Mouse (Mus musculus) lung, embryonic 16.5 days (tissue): ENCODE results near the gene Smg6. TPM values are rescaled to one million over a fixed set of nuclear protein-coding genes. Genes with fewer than 3 reads are reported as not detected.

ENCODE experiments used
- ATAC-seq: fragments of 200-750 bp; cut with Nextera tagmentation; 2 replicates; pipeline ENCODE4 v1.8.0; 2017; ENCODE audit warnings: low read depth, mild to moderate bottlenecking, moderate library complexity
- H3K27ac ChIP-seq: fragments of 300-500 bp; sonication (generic); 2 replicates; pipeline ENCODE4 v1.5.1; 2014; ENCODE audit warnings: mild to moderate bottlenecking, control low read depth, low read length
- H3K27me3 ChIP-seq: fragments of 300-500 bp; sonication (generic); 2 replicates; pipeline ENCODE4 v1.6.1; 2014; ENCODE audit warnings: low read depth, low read length, mixed read lengths; ENCODE audit not compliant: control insufficient read depth, insufficient read depth
- H3K36me3 ChIP-seq: fragments of 300-500 bp; sonication (generic); 2 replicates; pipeline ENCODE4 v1.6.1; 2014; ENCODE audit warnings: low read length; ENCODE audit not compliant: control insufficient read depth, insufficient read depth
- H3K4me1 ChIP-seq: fragments of 300-500 bp; sonication (generic); replicated peaks from 2 replicates; pipeline ENCODE4 v1.6.1; 2014; ENCODE audit warnings: low read length, mixed read lengths; ENCODE audit not compliant: control insufficient read depth, insufficient read depth
- H3K4me2 ChIP-seq: fragments of 300-500 bp; sonication (generic); 2 replicates; pipeline ENCODE4 v1.6.1; 2014; ENCODE audit warnings: low read depth, low read length, control low read depth
- H3K4me3 ChIP-seq: fragments of 300-500 bp; sonication (generic); 2 replicates; pipeline ENCODE4 v1.5.1; 2014; ENCODE audit warnings: mild to moderate bottlenecking, low read length, control low read depth
- H3K9ac ChIP-seq: fragments of 300-500 bp; sonication (generic); 2 replicates; pipeline ENCODE4 v1.6.1; 2014; ENCODE audit warnings: low read length, control low read depth
- H3K9me3 ChIP-seq: fragments of 300-500 bp; sonication (generic); 2 replicates; pipeline ENCODE4 v1.6.1; 2016; ENCODE audit warnings: low read length; ENCODE audit not compliant: control insufficient read depth
- WGBS: fragments of 180-500 bp; shearing (Covaris S2); extraction: QIAGEN DNeasy Blood & Tissue Kit; methylation state at CpG from one replicate; pipeline ENCODE4 v1.1.7; 2014; 5-methylcytosine and 5-hydroxymethylcytosine counted together
- polyA plus RNA-seq: library from polyadenylated mRNA; unstranded; fragments of >200 nt; fragmentation: Nextera tagmentation; extraction: Ambion mirVana; gene quantifications from 2 replicates; pipeline ENCODE4 v1.2.1, GENCODE M21; 2015

Gene Smg6
- polyA plus RNA-seq, 1 experiment from 2014 or later: 17.0 TPM

DNA sequence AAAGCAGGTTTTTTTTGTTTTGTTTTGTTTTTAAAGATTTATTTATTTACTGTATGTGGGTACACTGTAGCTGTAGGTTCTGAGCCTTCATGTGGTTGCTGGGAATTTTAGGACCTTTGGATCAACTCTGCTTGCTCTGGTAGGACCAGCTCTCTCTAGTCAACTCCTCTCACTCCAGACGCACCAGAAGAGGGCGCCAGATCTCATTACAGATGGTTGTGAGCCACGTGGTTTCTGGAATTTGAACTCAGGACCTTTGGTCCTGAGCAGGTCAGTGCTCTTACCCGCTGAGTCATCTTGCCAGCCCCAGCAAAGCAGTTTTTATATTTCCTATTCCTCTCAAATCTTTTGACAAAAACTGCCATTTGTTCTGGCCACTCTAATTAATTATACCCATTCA lies 1.5 kb upstream of the Smg6 start:
- Histone ChIP-seq H3K9me3 (no peaks in the 10 kb centered on the region), H3K4me2 (no peak overlapping the region), H3K27ac (no peak overlapping the region), H3K9ac (no peak overlapping the region), H3K36me3 (peaks cover 4% of the 10 kb centered on the region; the same call in 1 of the 2 replicates), H3K4me3 (no peak overlapping the region), H3K27me3 (no peaks in the 10 kb centered on the region), H3K4me1 (peaks cover 15% of the 10 kb centered on the region; the same call in 1 of the 2 replicates)
- ATAC-seq: no peak
- WGBS: 59% methylated on average over 4 of the region's 4 CpGs

DNA sequence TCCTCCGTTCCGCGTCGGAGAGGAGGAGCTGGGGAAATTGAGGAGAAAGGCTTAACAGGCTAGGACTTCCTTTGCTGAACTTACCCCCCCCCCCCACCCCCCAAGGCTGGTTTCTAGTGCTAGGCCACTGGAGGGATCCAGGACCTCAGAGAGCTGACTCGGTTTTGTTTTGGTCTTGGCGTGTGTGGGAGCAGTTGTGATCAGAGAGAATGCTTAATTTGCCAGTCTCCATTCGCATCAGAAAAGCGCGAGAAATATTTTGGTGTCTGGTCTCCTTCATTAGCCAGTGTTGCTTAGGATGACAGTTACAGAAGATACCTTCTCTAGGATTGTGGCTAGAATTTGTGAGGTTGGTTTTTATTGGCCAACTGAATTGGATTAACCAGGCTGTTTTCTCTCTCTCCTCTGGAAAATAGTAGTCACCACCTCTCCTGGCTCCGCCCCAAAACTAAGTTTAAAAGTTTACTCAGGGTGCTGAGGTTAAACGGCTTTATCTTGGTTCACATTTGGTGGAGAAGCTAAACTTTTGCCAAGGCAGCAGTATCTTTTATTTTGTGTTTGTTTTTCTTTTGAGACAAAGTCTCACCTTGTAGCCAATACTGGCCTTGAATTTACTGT lies 874 bp downstream of the Smg6 start:
- H3K4me2 ChIP-seq: peak overlapping the region; percentile 71
- WGBS: 3% methylated on average over 11 of the region's 11 CpGs
- H3K27ac ChIP-seq: peak overlapping the region; percentile 99
- ATAC-seq: no peak; the same call in 1 of the 2 replicates
- peak overlapping the region; percentile 99 for H3K4me3 ChIP-seq
- H3K9ac ChIP-seq: peak overlapping the region; percentile 99
- H3K4me1 ChIP-seq: peaks cover 15% of the 10 kb centered on the region; the same call in 1 of the 2 replicates
- H3K36me3 ChIP-seq: peaks cover 12% of the 10 kb centered on the region
- H3K27me3 ChIP-seq: no peaks in the 10 kb centered on the region
- no peaks in the 10 kb centered on the region for H3K9me3 ChIP-seq

DNA sequence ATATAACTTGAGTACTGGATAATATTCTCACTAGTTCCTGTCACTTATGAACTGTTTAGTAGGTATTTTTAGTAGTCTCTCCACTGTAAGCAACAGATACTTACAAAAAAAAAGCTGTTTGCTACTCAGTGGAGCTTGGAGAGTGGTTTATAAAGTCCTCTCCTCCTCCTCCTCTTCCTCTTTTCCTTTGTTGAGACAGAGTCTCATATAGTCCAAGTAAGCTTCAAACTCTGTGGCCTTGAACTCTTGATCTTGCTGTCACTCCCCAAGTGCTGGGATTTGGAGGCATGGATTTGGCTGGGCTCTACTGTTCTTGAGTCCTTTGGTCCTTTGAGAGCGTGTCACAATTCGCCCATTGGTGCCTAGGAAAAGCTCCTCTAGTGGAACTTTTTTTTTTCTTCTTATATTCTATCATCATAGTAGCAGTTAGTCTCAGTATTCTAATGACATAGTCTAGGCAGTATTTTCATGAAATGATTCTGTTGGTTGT lies 1.7 kb downstream of the Smg6 start:
- Histone ChIP-seq H3K4me1 (peaks cover 15% of the 10 kb centered on the region; the same call in 1 of the 2 replicates), H3K9ac (no peak overlapping the region), H3K36me3 (peaks cover 12% of the 10 kb centered on the region), H3K9me3 (no peaks in the 10 kb centered on the region), H3K4me2 (peak overlapping the region; percentile 71), H3K27me3 (no peaks in the 10 kb centered on the region), H3K4me3 (no peak overlapping the region), H3K27ac (no peak overlapping the region)
- no peak for ATAC-seq
- WGBS: 83% methylated on average over 2 of the region's 2 CpGs

DNA sequence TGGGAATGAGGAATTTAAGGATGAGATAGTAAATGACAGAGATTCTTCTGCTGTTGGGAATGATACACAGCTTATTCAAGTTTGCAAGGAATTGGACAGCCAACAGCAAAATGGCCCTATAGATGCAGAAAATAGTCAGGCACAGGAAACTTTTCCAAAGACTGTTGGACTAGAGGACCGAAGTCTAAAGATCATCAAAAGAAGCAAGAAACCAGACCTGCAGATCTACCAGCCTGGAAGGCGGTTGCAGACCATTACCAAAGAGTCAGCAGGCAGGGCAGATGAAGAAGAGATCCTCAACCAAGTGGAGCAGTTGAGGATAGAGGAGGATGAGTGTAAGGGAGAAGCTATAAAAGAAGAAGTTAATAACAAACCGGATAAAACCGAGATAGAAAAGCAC lies 3.5 kb downstream of the Smg6 start:
- peaks cover 15% of the 10 kb centered on the region; the same call in 1 of the 2 replicates for H3K4me1 ChIP-seq
- 85% methylated on average over 4 of the region's 4 CpGs for WGBS
- H3K4me3 ChIP-seq: no peak overlapping the region
- H3K36me3 ChIP-seq: peaks cover 20% of the 10 kb centered on the region
- no peak overlapping the region for H3K9ac ChIP-seq
- H3K4me2 ChIP-seq: no peak overlapping the region
- no peaks in the 10 kb centered on the region for H3K27me3 ChIP-seq
- no peak for ATAC-seq
- no peaks in the 10 kb centered on the region for H3K9me3 ChIP-seq
- H3K27ac ChIP-seq: no peak overlapping the region

DNA sequence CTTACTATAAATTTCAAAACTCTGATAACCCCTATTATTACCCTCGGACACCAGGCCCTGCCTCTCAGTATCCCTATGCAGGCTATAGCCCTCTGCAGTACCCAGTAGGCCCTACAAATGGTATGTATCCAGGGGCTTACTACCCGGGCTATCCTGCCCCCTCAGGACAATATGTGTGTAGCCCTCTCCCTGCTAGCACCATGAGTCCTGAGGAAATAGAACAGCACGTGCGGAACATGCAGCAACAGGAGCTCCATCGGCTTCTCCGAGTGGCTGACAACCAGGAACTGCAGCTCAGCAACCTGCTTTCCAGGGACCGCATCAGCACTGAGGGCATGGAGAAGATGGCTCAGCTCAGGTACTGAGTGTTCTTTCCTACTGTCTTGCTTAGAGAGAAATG lies 4.8 kb downstream of the Smg6 start:
- no peak for ATAC-seq
- Histone ChIP-seq H3K9ac (no peak overlapping the region), H3K4me3 (no peak overlapping the region), H3K9me3 (no peaks in the 10 kb centered on the region), H3K27me3 (no peaks in the 10 kb centered on the region), H3K4me2 (no peak overlapping the region), H3K27ac (no peak overlapping the region), H3K4me1 (peaks cover 7% of the 10 kb centered on the region; the same call in 1 of the 2 replicates), H3K36me3 (peaks cover 32% of the 10 kb centered on the region)
- WGBS: 93% methylated on average over 7 of the region's 7 CpGs

DNA sequence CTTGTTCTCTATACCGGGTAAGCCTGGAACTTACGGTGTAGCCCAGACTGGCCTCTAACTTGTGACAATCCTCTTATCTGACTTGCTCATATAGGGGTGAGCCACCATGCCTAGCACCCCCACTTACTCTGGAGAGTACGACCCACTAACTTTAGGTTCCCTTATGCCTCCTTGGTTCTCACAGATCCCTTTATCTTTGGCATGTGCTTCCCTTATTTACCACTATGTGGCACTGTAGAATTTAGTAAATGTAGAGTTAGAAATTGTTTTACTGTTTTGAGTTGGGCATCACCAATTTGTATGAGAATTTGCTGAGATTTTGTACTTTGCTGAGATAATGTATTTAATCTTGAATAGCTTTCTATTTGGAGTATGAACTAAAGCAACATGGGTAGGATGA lies 20.7 kb downstream of the Smg6 start:
- H3K36me3 ChIP-seq: peaks cover 7% of the 10 kb centered on the region
- H3K4me1 ChIP-seq: no peaks in the 10 kb centered on the region
- H3K27me3 ChIP-seq: no peaks in the 10 kb centered on the region
- no peak overlapping the region for H3K9ac ChIP-seq
- no peak overlapping the region for H3K27ac ChIP-seq
- H3K9me3 ChIP-seq: no peaks in the 10 kb centered on the region
- no peak overlapping the region for H3K4me3 ChIP-seq
- WGBS: 70% methylated on average over 3 of the region's 3 CpGs
- no peak overlapping the region for H3K4me2 ChIP-seq
- ATAC-seq: peak; percentile 31; the same call in 1 of the 2 replicates

DNA sequence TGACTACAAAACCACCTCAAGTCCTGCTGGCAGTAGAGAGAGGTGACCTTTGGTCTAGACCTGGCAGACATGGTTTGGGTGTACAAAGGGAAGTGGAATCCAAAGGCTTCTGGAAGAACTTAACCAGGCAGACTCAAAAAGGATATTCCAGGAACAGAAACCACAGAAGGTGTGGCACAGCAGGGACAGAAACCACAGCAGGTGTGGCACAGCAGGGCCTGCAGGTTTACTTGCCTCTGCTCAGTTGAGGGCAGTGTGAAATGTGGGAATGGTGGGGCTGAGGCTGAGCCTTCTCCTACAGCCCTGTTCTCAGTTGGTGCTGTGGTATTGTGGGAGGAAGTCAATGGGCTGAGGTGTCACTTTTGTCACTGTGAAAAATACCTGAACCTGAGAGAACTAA lies 29.3 kb downstream of the Smg6 start:
- Histone ChIP-seq H3K4me2 (no peak overlapping the region), H3K9ac (no peak overlapping the region), H3K4me3 (no peak overlapping the region), H3K27me3 (no peaks in the 10 kb centered on the region), H3K36me3 (no peaks in the 10 kb centered on the region; the same call in 1 of the 2 replicates), H3K9me3 (no peaks in the 10 kb centered on the region), H3K27ac (no peak overlapping the region), H3K4me1 (peaks cover 2% of the 10 kb centered on the region; the same call in 1 of the 2 replicates)
- no peak for ATAC-seq

DNA sequence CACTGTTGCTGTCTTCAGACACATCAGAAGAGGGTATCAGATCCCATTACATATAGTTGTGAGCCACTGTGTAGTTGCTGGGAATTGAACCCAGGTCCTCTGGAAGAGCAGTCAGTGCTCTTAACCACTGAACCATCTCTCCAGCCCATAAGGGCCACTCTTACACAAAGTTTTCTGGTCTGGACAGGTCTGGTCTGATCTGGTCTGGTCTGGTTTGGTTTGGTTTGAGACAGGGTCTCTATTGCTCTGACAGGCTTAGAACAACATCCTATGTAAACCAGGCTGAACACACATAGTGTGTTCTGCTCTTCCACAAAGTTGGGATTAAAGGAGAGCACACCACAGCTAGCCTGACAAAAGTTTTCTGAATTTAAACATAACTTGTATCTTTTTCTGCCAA lies 30.4 kb downstream of the Smg6 start:
- H3K27ac ChIP-seq: no peak overlapping the region
- H3K4me3 ChIP-seq: no peak overlapping the region
- no peak overlapping the region for H3K9ac ChIP-seq
- H3K9me3 ChIP-seq: no peaks in the 10 kb centered on the region
- no peaks in the 10 kb centered on the region for H3K27me3 ChIP-seq
- H3K4me2 ChIP-seq: no peak overlapping the region
- no peaks in the 10 kb centered on the region; the same call in 1 of the 2 replicates for H3K36me3 ChIP-seq
- no peak for ATAC-seq
- peaks cover 4% of the 10 kb centered on the region; the same call in 1 of the 2 replicates for H3K4me1 ChIP-seq

DNA sequence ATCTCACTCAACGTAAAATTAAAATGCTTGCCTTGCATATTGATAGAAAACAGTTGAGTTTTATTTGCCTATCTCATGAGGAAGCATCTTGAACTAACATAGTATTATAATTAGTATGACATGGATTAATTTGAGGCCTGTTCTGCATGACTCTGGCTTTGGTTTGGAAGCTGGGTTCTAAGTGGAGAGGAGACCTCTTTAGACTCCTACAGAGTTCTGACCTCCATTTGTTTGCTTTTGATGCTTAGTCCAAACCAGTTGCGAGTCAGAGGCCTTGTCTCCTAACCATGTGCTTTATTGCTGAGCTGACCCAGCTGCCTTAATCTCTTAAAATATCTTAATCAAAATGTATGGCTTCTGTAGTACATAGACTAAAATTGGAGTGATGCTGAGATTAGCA lies 32.0 kb downstream of the Smg6 start:
- Histone ChIP-seq H3K4me1 (peaks cover 4% of the 10 kb centered on the region; the same call in 1 of the 2 replicates), H3K27ac (no peak overlapping the region), H3K4me3 (no peak overlapping the region), H3K9me3 (no peaks in the 10 kb centered on the region), H3K9ac (no peak overlapping the region), H3K36me3 (no peaks in the 10 kb centered on the region; the same call in 1 of the 2 replicates), H3K4me2 (no peak overlapping the region), H3K27me3 (no peaks in the 10 kb centered on the region)
- no peak for ATAC-seq
- WGBS: 85% methylated on average over 2 of the region's 2 CpGs
